Mouse (Mus musculus): ENCODE measurements around the gene Lsamp.

- TF ChIP-seq GATA1 (IDR thresholded peaks at IDR 0.05; ENCODE audit: low read length) = no peak
- TF ChIP-seq TAL1 (IDR thresholded peaks at IDR 0.05; ENCODE audit: low read length) = no peak
These were observed 724.4 kb downstream of the Lsamp start for GRCm38 (mm10) chr16:40708558-40708957.
